Mouse (Mus musculus) kidney, embryonic 14.5 days (tissue): Measurements from ENCODE around the gene Dok3. TPM values are rescaled to one million over a fixed set of nuclear protein-coding genes. Genes with fewer than 3 reads are reported as not detected.

ENCODE experiments used
- ATAC-seq: fragments of 200-750 bp; cut with Nextera tagmentation; 2 replicates; pipeline ENCODE4 v1.8.0; 2017; ENCODE audit warnings: moderate number of reproducible peaks, mild to moderate bottlenecking, moderate TSS enrichment, moderate library complexity; ENCODE audit not compliant: low FRiP score, low TSS enrichment
- H3K27ac ChIP-seq: fragments of 300-500 bp; sonication (generic); 2 replicates; pipeline ENCODE4 v1.5.1; 2014; ENCODE audit warnings: low read depth, mild to moderate bottlenecking, low read length, moderate library complexity, mixed read lengths
- H3K27me3 ChIP-seq: fragments of 300-500 bp; sonication (generic); 2 replicates; pipeline ENCODE4 v1.6.1; 2014; ENCODE audit warnings: mild to moderate bottlenecking, low read length; ENCODE audit not compliant: control insufficient read depth, insufficient read depth
- H3K36me3 ChIP-seq: fragments of 300-500 bp; sonication (generic); 2 replicates; pipeline ENCODE4 v1.6.1; 2014; ENCODE audit warnings: low read length, mixed read lengths; ENCODE audit not compliant: control insufficient read depth, insufficient read depth
- H3K4me1 ChIP-seq: fragments of 300-500 bp; sonication (generic); 2 replicates; pipeline ENCODE4 v1.6.1; 2014; ENCODE audit warnings: low read length, mixed read lengths; ENCODE audit not compliant: control insufficient read depth, insufficient read depth
- H3K4me2 ChIP-seq: fragments of 300-500 bp; sonication (generic); replicated peaks from 2 replicates; pipeline ENCODE4 v1.6.1; 2014; ENCODE audit warnings: low read depth, mild to moderate bottlenecking, low read length
- H3K4me3 ChIP-seq: fragments of 300-500 bp; sonication (generic); 2 replicates; pipeline ENCODE4 v1.5.1; 2014; ENCODE audit warnings: mild to moderate bottlenecking, low read length
- H3K9ac ChIP-seq: fragments of 300-500 bp; sonication (generic); 2 replicates; pipeline ENCODE4 v1.6.1; 2014; ENCODE audit warnings: low read depth, mild to moderate bottlenecking, low read length, moderate library complexity
- H3K9me3 ChIP-seq: fragments of 300-500 bp; sonication (generic); 2 replicates; pipeline ENCODE4 v1.6.1; 2016; ENCODE audit warnings: low read length; ENCODE audit not compliant: control insufficient read depth
- WGBS: fragments of 180-500 bp; shearing (Covaris S2); extraction: QIAGEN DNeasy Blood & Tissue Kit; methylation state at CpG from one replicate; pipeline ENCODE4 v1.1.7; 2014; 5-methylcytosine and 5-hydroxymethylcytosine counted together
- polyA plus RNA-seq: library from polyadenylated mRNA; unstranded; fragments of >200 nt; fragmentation: Nextera tagmentation; extraction: Ambion mirVana; gene quantifications from 2 replicates; pipeline ENCODE4 v1.2.1, GENCODE M21; 2014

Gene Dok3
- polyA plus RNA-seq, 1 experiment from 2014 or later, result 1.9 TPM

DNA sequence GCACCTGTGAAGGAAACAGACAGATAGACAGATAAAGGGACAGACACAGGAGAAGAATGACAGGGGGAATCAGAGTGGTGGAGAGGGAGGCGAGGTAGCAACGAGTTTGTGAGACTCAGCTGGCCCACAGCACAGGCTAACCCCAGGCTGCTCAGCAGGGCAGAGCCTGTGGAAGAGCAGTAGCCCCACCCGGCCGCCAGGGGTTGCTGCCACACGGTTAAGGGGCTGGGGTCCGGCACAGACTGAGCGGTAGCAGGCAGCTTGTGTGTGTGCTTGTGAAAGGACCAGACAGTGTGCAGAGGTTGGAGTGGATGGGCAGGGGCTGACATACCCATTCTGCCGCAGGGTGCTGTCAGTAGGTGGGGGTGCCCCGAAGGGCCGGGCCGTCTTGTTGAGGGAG is 21.2 kb downstream of the Dok3 start:
- Histone ChIP-seq H3K4me1 (peaks cover 26% of the 10 kb centered on the region), H3K4me3 (no peak overlapping the region), H3K9me3 (no peaks in the 10 kb centered on the region), H3K9ac (no peak overlapping the region), H3K36me3 (peaks cover 74% of the 10 kb centered on the region), H3K27me3 (no peaks in the 10 kb centered on the region), H3K4me2 (no peak overlapping the region), H3K27ac (no peak overlapping the region)
- WGBS, result 60% methylated on average over 11 of the region's 11 CpGs
- no peak for ATAC-seq

GRCm38 (mm10) chr13:55506697-55507096 is 22.4 kb downstream of the Dok3 start:
- Histone ChIP-seq H3K4me1 (peaks cover 17% of the 10 kb centered on the region), H3K27ac (no peak overlapping the region), H3K9ac (no peak overlapping the region), H3K9me3 (no peaks in the 10 kb centered on the region), H3K27me3 (no peaks in the 10 kb centered on the region), H3K4me2 (no peak overlapping the region), H3K36me3 (peaks cover 84% of the 10 kb centered on the region), H3K4me3 (no peak overlapping the region)
- ATAC-seq, result no peak
- 96% methylated on average over 10 of the region's 10 CpGs for whole genome bisulfite sequencing

DNA sequence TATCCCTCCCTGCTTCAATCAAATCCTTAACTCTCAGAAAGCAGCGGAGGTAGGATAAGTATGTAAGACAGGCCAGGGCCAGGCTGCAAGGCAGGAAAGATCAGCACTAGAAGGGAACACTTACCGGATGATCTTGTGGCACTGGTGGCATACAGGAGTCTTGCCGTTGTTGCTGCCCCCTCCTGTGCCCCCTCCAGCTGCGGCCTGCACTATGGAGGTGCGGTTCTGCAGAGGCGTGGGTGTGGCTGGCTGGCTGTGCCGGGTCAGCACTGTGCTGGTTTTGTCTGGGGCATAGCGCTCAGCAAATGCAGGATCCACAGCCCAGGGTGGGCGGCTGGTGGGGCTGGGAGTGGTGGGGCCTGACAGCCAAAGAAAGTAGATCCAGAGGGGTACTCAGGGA is 23.3 kb downstream of the Dok3 start:
- Histone ChIP-seq H3K9me3 (no peaks in the 10 kb centered on the region), H3K27me3 (no peaks in the 10 kb centered on the region), H3K4me2 (no peak overlapping the region), H3K27ac (no peak overlapping the region), H3K9ac (no peak overlapping the region), H3K4me3 (no peak overlapping the region), H3K4me1 (peaks cover 9% of the 10 kb centered on the region), H3K36me3 (peaks cover 90% of the 10 kb centered on the region)
- ATAC-seq, result no peak
- WGBS, result 94% methylated on average over 9 of the region's 9 CpGs

- Histone ChIP-seq H3K4me1 (no peaks in the 10 kb centered on the region), H3K4me3 (no peak overlapping the region), H3K4me2 (no peak overlapping the region), H3K36me3 (peaks cover 89% of the 10 kb centered on the region), H3K27me3 (no peaks in the 10 kb centered on the region), H3K27ac (no peak overlapping the region), H3K9me3 (no peaks in the 10 kb centered on the region), H3K9ac (no peak overlapping the region)
- ATAC-seq, result no peak
- WGBS, result 91% methylated on average over 5 of the region's 5 CpGs
These were observed 24.7 kb downstream of the Dok3 start for GRCm38 (mm10) chr13:55504390-55504789.

- Histone ChIP-seq H3K4me2 (no peak overlapping the region), H3K9ac (no peak overlapping the region), H3K4me3 (no peak overlapping the region), H3K4me1 (no peaks in the 10 kb centered on the region), H3K9me3 (no peaks in the 10 kb centered on the region), H3K36me3 (peaks cover 84% of the 10 kb centered on the region), H3K27ac (no peak overlapping the region), H3K27me3 (no peaks in the 10 kb centered on the region)
- WGBS, result 93% methylated on average over 8 of the region's 8 CpGs
- ATAC-seq, result no peak
These were observed 26.7 kb downstream of the Dok3 start for GRCm38 (mm10) chr13:55502405-55502804.

- Histone ChIP-seq H3K27me3 (no peaks in the 10 kb centered on the region), H3K9ac (no peak overlapping the region), H3K4me1 (no peaks in the 10 kb centered on the region), H3K4me3 (no peak overlapping the region), H3K9me3 (no peaks in the 10 kb centered on the region), H3K36me3 (peaks cover 66% of the 10 kb centered on the region), H3K27ac (no peak overlapping the region), H3K4me2 (no peak overlapping the region)
- 78% methylated on average over 10 of the region's 10 CpGs for WGBS
- no peak for ATAC-seq
These were observed 28.5 kb downstream of the Dok3 start for GRCm38 (mm10) chr13:55500575-55500974.

DNA sequence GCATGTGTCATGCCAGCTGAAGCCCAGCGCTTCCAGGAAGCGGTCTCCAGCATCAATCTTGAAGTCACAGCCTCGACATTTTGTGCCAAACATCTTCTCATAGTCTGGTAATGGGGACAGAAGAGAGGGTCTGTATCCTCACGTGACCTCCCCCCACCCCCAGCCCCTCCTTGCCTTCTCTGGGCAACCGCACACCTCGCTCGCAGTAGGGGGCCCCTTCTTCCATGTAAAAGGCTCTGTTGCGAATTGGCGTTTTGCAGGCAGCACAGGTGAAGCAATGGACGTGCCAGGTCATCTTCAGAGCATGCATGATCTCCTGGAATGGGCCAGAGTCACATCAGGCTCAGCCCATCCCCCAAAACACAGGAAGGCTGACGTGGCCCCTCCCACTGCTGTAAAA is 30.2 kb downstream of the Dok3 start:
- Histone ChIP-seq H3K4me2 (no peak overlapping the region), H3K4me3 (no peak overlapping the region), H3K4me1 (peaks cover 6% of the 10 kb centered on the region; the same call in 1 of the 2 replicates), H3K9me3 (no peaks in the 10 kb centered on the region), H3K27me3 (no peaks in the 10 kb centered on the region), H3K27ac (no peak overlapping the region), H3K36me3 (peaks cover 49% of the 10 kb centered on the region), H3K9ac (no peak overlapping the region)
- ATAC-seq, result no peak
- 65% methylated on average over 11 of the region's 11 CpGs for WGBS

DNA sequence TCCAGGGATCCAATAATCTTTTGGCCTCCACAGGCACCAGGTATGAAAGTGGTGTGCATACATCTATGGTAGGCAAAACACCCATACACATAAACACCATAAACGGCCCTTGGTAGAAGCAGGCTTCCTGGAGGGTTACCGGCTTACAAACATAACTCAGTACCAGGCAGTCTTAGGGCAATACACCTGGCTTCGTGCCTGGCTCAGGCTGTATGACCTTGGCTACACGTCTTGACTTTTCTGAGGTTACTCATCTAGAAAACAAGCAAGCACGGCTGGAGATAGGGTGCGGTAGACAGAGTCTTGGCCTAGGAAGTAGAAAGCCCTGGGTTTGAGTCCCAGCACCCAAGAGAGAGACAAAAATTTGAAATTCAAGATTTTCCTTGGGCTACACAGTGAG is 32.4 kb downstream of the Dok3 start:
- Histone ChIP-seq H3K27ac (no peak overlapping the region), H3K9ac (no peak overlapping the region), H3K9me3 (no peaks in the 10 kb centered on the region), H3K4me2 (no peak overlapping the region), H3K4me3 (no peak overlapping the region), H3K27me3 (no peaks in the 10 kb centered on the region), H3K4me1 (peaks cover 6% of the 10 kb centered on the region; the same call in 1 of the 2 replicates), H3K36me3 (peaks cover 29% of the 10 kb centered on the region; the same call in 1 of the 2 replicates)
- no peak for ATAC-seq
- 82% methylated on average over 6 of the region's 6 CpGs for WGBS

- WGBS, result 41% methylated on average over 4 of the region's 4 CpGs
- peaks cover 6% of the 10 kb centered on the region; the same call in 1 of the 2 replicates for H3K4me1 ChIP-seq
- no peak overlapping the region for H3K4me3 ChIP-seq
- no peak overlapping the region for H3K9ac ChIP-seq
- H3K36me3 ChIP-seq, result peaks cover 22% of the 10 kb centered on the region; the same call in 1 of the 2 replicates
- ATAC-seq, result no peak
- no peaks in the 10 kb centered on the region for H3K27me3 ChIP-seq
- no peak overlapping the region for H3K27ac ChIP-seq
- H3K9me3 ChIP-seq, result no peaks in the 10 kb centered on the region
- H3K4me2 ChIP-seq, result no peak overlapping the region
These were observed 33.4 kb downstream of the Dok3 start for GRCm38 (mm10) chr13:55495702-55496101.
